Mouse (Mus musculus) embryonic facial prominence, embryonic 15.5 days (tissue): ENCODE data around the gene Slc12a8. TPM values are rescaled to one million over a fixed set of nuclear protein-coding genes. Genes with fewer than 3 reads are reported as not detected.

Experiments used
- ATAC-seq: fragments of 200-750 bp; cut with Nextera tagmentation; 2 replicates; pipeline ENCODE4 v1.8.0; 2017; ENCODE audit warnings: low read depth, moderate TSS enrichment; ENCODE audit not compliant: insufficient number of reproducible peaks, low FRiP score, low TSS enrichment
- H3K27ac ChIP-seq: fragments of 300-500 bp; sonication (generic); replicated peaks from 2 replicates; pipeline ENCODE4 v1.5.1; 2015; ENCODE audit warnings: mild to moderate bottlenecking, inconsistent platforms
- H3K27me3 ChIP-seq: fragments of 300-500 bp; sonication (generic); 2 replicates; pipeline ENCODE4 v1.6.1; 2015; ENCODE audit warnings: inconsistent platforms
- H3K36me3 ChIP-seq: fragments of 300-500 bp; sonication (generic); 2 replicates; pipeline ENCODE4 v1.6.1; 2015; ENCODE audit warnings: mild to moderate bottlenecking, inconsistent platforms
- H3K4me1 ChIP-seq: fragments of 300-500 bp; sonication (generic); 2 replicates; pipeline ENCODE4 v1.6.1; 2015; ENCODE audit warnings: inconsistent platforms
- H3K4me2 ChIP-seq: fragments of 300-500 bp; sonication (generic); replicated peaks from 2 replicates; pipeline ENCODE4 v1.6.1; 2015; ENCODE audit warnings: mild to moderate bottlenecking, inconsistent platforms
- H3K4me3 ChIP-seq: fragments of 300-500 bp; sonication (generic); replicated peaks from 2 replicates; pipeline ENCODE4 v1.5.1; 2015; ENCODE audit warnings: mild to moderate bottlenecking, inconsistent platforms
- H3K9ac ChIP-seq: fragments of 300-500 bp; sonication (generic); 2 replicates; pipeline ENCODE4 v1.6.1; 2015; ENCODE audit warnings: inconsistent platforms
- H3K9me3 ChIP-seq: fragments of 300-500 bp; sonication (generic); replicated peaks from 2 replicates; pipeline ENCODE4 v1.6.1; 2016; ENCODE audit warnings: inconsistent platforms
- WGBS: fragments of 180-500 bp; shearing (Covaris S2); methylation state at CpG from one replicate; pipeline ENCODE4 v1.1.7; 2015; 5-methylcytosine and 5-hydroxymethylcytosine counted together
- polyA plus RNA-seq: library from polyadenylated mRNA; unstranded; fragments of >200 nt; fragmentation: Nextera tagmentation; extraction: Ambion mirVana; gene quantifications from 2 replicates; pipeline ENCODE4 v1.2.1, GENCODE M21; 2015

Gene Slc12a8
- polyA plus RNA-seq, 1 experiment from 2014 or later: 0.91 TPM

- Histone ChIP-seq H3K4me3 (no peak overlapping the region), H3K36me3 (no peaks in the 10 kb centered on the region), H3K27me3 (no peaks in the 10 kb centered on the region), H3K27ac (no peak overlapping the region), H3K9ac (no peak overlapping the region), H3K9me3 (no peaks in the 10 kb centered on the region), H3K4me1 (no peaks in the 10 kb centered on the region), H3K4me2 (no peak overlapping the region)
- 72% methylated on average over 4 of the region's 4 CpGs for WGBS
- ATAC-seq: no peak
Observed at GRCm38 (mm10) chr16:33545530-33545929, 28.4 kb downstream of the Slc12a8 start.

DNA sequence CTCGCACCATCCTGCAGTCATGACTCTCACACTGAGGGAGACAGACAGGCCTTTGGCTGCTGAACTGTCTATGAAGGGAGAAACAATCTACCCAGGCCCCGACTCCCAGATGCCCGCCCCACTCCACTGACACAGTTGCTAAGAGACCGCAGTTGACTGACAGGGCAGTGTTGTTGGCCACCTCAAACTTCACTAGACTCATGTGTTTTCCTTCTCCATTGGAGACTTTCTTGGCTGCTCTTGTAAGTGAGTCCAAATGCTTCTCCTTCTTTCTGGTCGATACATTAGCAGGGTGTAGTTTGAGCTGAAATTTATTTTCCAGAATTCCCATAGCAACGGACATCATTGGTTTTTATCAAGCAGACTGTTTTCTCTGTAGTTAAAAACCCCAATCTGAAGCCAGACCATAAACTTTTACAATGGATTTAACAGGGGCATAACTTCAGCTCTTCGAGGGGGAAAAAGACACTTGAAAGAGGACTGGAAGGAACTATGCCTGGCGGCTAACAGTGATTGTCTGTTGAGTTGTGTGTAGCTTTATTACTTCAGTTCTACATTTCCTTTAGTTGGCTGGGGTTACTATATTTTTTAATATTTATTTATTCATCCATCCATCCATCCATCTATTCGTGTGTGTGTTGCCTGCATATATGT, 36.7 kb downstream of the Slc12a8 start:
- Histone ChIP-seq H3K4me2 (no peak overlapping the region), H3K36me3 (no peaks in the 10 kb centered on the region), H3K27ac (no peak overlapping the region), H3K27me3 (no peaks in the 10 kb centered on the region), H3K9ac (no peak overlapping the region), H3K4me3 (no peak overlapping the region), H3K4me1 (0 out of 2 replicates have a peak, but pooled peaks cover 4% of the 10 kb centered on the region), H3K9me3 (no peaks in the 10 kb centered on the region)
- WGBS: 63% methylated on average over 9 of the region's 9 CpGs
- peak; percentile 60; the same call in 1 of the 2 replicates for ATAC-seq

GRCm38 (mm10) chr16:33558121-33558520, 41.0 kb downstream of the Slc12a8 start:
- no peak overlapping the region for H3K4me3 ChIP-seq
- no peaks in the 10 kb centered on the region for H3K27me3 ChIP-seq
- peaks cover 20% of the 10 kb centered on the region for H3K4me1 ChIP-seq
- H3K9me3 ChIP-seq: no peaks in the 10 kb centered on the region
- no peaks in the 10 kb centered on the region for H3K36me3 ChIP-seq
- WGBS: 80% methylated on average over 12 of the region's 12 CpGs
- no peak overlapping the region for H3K4me2 ChIP-seq
- H3K27ac ChIP-seq: no peak overlapping the region
- H3K9ac ChIP-seq: no peak overlapping the region
- no peak for ATAC-seq

GRCm38 (mm10) chr16:33560281-33560680, 43.2 kb downstream of the Slc12a8 start:
- Histone ChIP-seq H3K9me3 (no peaks in the 10 kb centered on the region), H3K4me3 (no peak overlapping the region), H3K36me3 (no peaks in the 10 kb centered on the region), H3K27me3 (no peaks in the 10 kb centered on the region), H3K9ac (no peak overlapping the region), H3K4me2 (no peak overlapping the region), H3K27ac (no peak overlapping the region), H3K4me1 (peaks cover 24% of the 10 kb centered on the region)
- peak; percentile 81 for ATAC-seq
- WGBS: 11% methylated on average over 6 of the region's 6 CpGs

- no peak for ATAC-seq
- H3K36me3 ChIP-seq: no peaks in the 10 kb centered on the region
Observed at GRCm38 (mm10) chr16:33561308-33562009, 44.3 kb downstream of the Slc12a8 start.

DNA sequence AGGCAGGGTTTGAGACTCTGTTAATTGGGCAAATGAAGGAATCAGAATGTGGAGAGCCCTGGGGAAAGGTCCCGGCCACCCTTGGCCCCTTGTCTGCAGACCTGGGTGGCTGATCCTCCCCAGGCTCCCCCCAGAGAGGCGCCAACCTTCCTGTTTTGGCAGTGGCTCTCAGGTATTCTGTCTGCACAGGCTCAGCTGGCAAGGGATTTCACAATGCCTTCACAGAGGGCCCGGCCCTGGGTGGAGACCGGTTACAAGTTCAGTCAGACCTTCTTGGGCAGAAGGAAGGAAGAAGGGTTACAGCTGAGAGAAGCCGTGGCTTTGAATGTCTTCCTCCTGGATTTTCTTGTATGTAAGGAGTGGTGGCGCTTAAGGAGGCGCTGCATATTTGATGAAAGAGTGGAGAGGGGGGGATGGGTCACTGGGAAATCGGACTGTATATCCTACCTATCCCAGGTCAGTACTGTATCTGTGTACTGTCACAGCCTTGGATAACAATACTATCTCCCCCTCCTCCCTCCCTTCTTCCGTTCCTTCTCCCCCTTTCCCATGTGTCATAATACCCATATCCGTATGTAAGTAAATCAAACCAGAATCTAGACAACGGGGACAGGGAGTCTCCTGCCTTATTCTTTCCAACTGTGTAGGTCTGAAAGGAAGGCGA, 45.9 kb downstream of the Slc12a8 start:
- ATAC-seq: 0 out of 2 replicates have a peak, but pooled peaks have one; percentile 53
- Histone ChIP-seq H3K27me3 (no peaks in the 10 kb centered on the region), H3K36me3 (no peaks in the 10 kb centered on the region), H3K4me3 (no peak overlapping the region), H3K27ac (peak overlapping the region; percentile 66; the same call in 1 of the 2 replicates), H3K9ac (no peak overlapping the region), H3K9me3 (no peaks in the 10 kb centered on the region), H3K4me1 (peaks cover 24% of the 10 kb centered on the region), H3K4me2 (no peak overlapping the region)
- WGBS: 47% methylated on average over 12 of the region's 12 CpGs

More at GRCm38 (mm10) chr16:33561308-33562009, 44.3 kb downstream of the Slc12a8 start:
- Histone ChIP-seq H3K4me2 (no peak overlapping the region), H3K9me3 (no peaks in the 10 kb centered on the region), H3K9ac (no peak overlapping the region), H3K27me3 (no peaks in the 10 kb centered on the region), H3K4me1 (peaks cover 24% of the 10 kb centered on the region), H3K27ac (no peak overlapping the region), H3K4me3 (no peak overlapping the region)
- 82% methylated on average over 12 of the region's 12 CpGs for WGBS

- ATAC-seq: 0 out of 2 replicates have a peak, but pooled peaks have one; percentile 30
- WGBS: 53% methylated on average over 5 of the region's 5 CpGs
- Histone ChIP-seq H3K4me1 (peaks cover 24% of the 10 kb centered on the region), H3K9ac (no peak overlapping the region), H3K4me3 (no peak overlapping the region), H3K27me3 (no peaks in the 10 kb centered on the region), H3K36me3 (no peaks in the 10 kb centered on the region), H3K27ac (no peak overlapping the region), H3K9me3 (no peaks in the 10 kb centered on the region), H3K4me2 (no peak overlapping the region)
Observed at GRCm38 (mm10) chr16:33563538-33564013, 46.4 kb downstream of the Slc12a8 start.

DNA sequence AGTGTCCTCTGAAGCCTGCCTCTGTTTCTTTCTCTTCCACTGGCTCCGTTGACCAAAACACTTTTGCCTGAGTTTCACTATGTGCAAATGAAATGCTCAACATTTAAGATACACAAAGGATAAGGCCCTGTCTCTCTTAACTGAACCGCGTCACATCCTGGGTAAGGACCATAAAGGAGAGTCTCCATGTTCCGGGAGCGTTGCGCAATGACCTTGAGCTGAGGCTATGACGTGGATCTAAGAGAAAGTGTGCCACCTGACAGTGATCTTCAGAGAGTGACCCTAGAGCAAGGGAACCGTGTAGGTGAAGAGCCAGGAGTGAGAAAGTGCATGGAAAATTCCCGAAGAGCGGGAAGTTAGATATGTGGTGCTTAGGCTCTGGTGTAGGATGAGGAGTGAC, 49.3 kb downstream of the Slc12a8 start:
- no peak overlapping the region for H3K9ac ChIP-seq
- no peak overlapping the region for H3K4me3 ChIP-seq
- H3K27ac ChIP-seq: no peak overlapping the region
- H3K27me3 ChIP-seq: no peaks in the 10 kb centered on the region
- no peaks in the 10 kb centered on the region for H3K9me3 ChIP-seq
- no peaks in the 10 kb centered on the region for H3K36me3 ChIP-seq
- ATAC-seq: no peak
- WGBS: 89% methylated on average over 10 of the region's 10 CpGs
- peaks cover 18% of the 10 kb centered on the region for H3K4me1 ChIP-seq
- no peak overlapping the region for H3K4me2 ChIP-seq

DNA sequence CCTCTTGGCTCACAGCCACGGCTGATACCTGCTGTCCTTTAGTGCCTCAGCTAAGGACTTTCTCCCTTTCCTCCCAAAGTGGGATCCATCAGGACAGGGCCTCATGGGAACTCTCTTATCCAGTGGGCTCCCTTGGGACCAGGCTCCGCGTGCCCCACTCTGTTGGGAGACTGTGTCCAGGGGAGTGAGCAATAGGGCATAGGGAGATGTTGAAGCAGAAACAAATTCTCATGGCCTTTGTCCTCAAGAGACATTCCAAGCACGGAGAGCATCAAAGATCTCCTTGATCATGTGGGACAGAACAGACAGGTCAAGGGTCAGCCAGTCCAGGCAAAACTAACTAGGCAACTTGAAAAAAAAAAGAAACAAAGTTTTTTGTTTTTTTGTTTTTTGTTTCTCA, 50.6 kb downstream of the Slc12a8 start:
- Histone ChIP-seq H3K4me2 (no peak overlapping the region), H3K9ac (no peak overlapping the region), H3K4me1 (peaks cover 12% of the 10 kb centered on the region), H3K36me3 (no peaks in the 10 kb centered on the region), H3K9me3 (no peaks in the 10 kb centered on the region), H3K4me3 (no peak overlapping the region), H3K27me3 (no peaks in the 10 kb centered on the region), H3K27ac (no peak overlapping the region)
- WGBS: 68% methylated on average over 4 of the region's 4 CpGs
- ATAC-seq: no peak

DNA sequence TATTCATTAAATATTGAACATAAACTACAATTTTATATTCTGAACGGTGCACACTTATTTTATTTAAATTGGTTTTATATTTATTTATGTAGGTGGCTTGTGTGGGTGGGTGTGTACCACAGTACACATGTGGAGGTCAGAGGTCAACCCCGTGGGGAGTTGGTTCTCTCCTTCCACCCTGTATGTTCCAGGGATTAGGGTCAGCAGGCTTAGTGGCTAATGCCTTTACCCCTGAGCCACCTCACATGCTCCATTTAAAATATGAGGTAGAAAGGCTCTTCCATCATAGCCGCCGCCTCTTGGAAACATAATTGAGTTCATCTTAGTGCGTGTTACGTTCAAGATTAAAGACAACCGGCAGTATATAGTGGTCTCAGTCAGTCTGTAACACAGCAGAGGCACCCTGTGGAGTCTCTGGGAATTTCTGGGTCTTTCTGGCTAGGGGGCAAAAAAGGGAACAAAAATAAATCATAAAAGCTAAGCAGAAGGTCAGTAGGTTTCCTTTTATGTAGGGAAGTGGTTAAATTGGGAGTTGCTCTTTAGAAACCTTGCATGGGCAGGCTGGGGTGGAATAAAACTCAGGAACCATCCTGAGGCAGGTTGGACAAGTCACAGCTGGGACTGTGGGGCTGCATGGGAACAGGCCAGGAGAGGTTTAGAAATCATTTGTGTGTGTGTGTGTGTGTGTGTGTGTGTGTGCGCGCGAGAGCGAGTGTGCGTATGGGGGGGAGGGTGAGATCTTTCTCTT, 51.3 kb downstream of the Slc12a8 start:
- Histone ChIP-seq H3K9ac (no peak overlapping the region), H3K27me3 (no peaks in the 10 kb centered on the region), H3K4me3 (no peak overlapping the region), H3K4me1 (peaks cover 5% of the 10 kb centered on the region), H3K36me3 (no peaks in the 10 kb centered on the region), H3K27ac (no peak overlapping the region), H3K4me2 (no peak overlapping the region), H3K9me3 (no peaks in the 10 kb centered on the region)
- WGBS: 84% methylated on average over 12 of the region's 12 CpGs
- ATAC-seq: no peak

DNA sequence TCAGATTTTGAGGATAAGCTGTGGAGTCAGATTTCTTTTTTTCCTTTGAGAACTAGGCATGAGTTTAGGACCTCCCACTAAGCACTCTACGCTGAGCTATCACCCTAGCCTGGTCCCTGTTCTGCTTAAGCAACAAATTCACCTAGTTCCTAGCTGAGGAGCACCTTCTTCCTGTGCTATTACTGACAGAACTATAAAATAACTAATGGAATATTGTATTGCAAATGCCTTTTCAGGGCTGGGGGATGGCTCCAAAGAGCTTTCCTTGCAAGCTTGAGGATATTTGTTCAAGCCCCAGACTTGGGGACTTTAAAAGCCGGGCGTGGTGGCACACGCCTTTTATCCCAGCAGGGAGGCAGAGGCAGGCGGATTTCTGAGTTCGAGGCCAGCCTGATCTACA, 55.5 kb downstream of the Slc12a8 start:
- WGBS: 78% methylated on average over 6 of the region's 6 CpGs
- H3K4me1 ChIP-seq: no peaks in the 10 kb centered on the region
- ATAC-seq: no peak
- H3K36me3 ChIP-seq: no peaks in the 10 kb centered on the region
- H3K9me3 ChIP-seq: no peaks in the 10 kb centered on the region
- no peak overlapping the region for H3K4me3 ChIP-seq
- no peaks in the 10 kb centered on the region for H3K27me3 ChIP-seq
- H3K4me2 ChIP-seq: no peak overlapping the region
- no peak overlapping the region for H3K9ac ChIP-seq
- H3K27ac ChIP-seq: no peak overlapping the region
